Mouse (Mus musculus) spleen, adult 2 months (tissue): ENCODE data around the gene Lrba.

Experiments used
- CTCF ChIP-seq: fragments of 200-500 bp; IDR thresholded peaks from 2 replicates; pipeline ENCODE4 v1.5.1; 2011; ENCODE audit warnings: mild to moderate bottlenecking, inconsistent platforms; ENCODE audit not compliant: insufficient read depth, insufficient read length, insufficient replicate concordance; ENCODE audit errors: extremely low read depth
- POLR2A ChIP-seq: fragments of 200-500 bp; IDR thresholded peaks from 2 replicates; pipeline ENCODE4 v1.6.1; 2011; ENCODE audit warnings: low read depth, low read length, inconsistent platforms

DNA sequence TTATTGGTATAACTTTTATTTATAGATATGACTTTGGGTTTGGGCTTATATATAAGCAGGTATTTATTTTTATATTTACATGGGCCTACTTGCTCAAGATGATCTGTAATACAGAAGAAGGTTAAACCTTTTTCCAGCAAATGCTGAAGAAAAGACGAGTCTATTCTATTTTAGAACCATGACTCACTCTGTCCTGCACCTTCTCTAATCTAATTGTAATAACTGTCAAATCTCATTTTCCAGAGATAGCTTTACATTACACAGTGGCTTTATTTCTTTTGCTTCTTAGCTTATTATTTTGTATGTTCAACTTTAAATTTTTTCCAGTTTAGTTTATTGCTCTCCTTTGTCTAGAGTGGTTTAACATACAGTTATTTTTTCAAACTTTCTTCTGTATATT, 464.0 kb downstream of the Lrba start:
- TF ChIP-seq CTCF, result no peak
- no peak for TF ChIP-seq POLR2A
